Comparison of ENCODE assay signal across 8 mouse cellular contexts in genomic region chr11:119909436-119909835, GRCm38 (mm10). TPM values are rescaled to one million over a fixed set of nuclear protein-coding genes. Genes with fewer than 3 reads are reported as not detected.
DNase-seq lines count a peak whose midpoint lies in the region; ATAC-seq and TF ChIP-seq lines count a peak whose summit lies in the region.

No protein-coding gene starts in this region.

- ATAC-seq in forebrain, embryonic 11.5 days (replicated peaks; ENCODE audit: low FRiP score) = no peak
- no peak for ATAC-seq in forebrain, embryonic 16.5 days
- no peak for ATAC-seq in hindbrain, embryonic 13.5 days (ENCODE audit: low FRiP score)
- no peak for ATAC-seq in midbrain, embryonic 13.5 days
- ATAC-seq in stomach, embryonic 16.5 days (ENCODE audit: insufficient read depth, low FRiP score) = no peak

- TF ChIP-seq POLR2A in embryonic fibroblast, embryonic 13.5 days (IDR thresholded peaks at IDR 0.05; ENCODE audit: low read depth, low read length) = no peak

- H3K27ac ChIP-seq in forebrain, embryonic 11.5 days (ENCODE audit: low read depth, low read length) = no peak overlapping the region
- no peak overlapping the region for H3K27ac ChIP-seq in forebrain, embryonic 16.5 days (ENCODE audit: low read length)
- no peak overlapping the region for H3K27ac ChIP-seq in embryonic fibroblast, embryonic 13.5 days (ENCODE audit: insufficient read depth, low read length)
- H3K27ac ChIP-seq in hindbrain, embryonic 13.5 days = no peak overlapping the region
- H3K27ac ChIP-seq in midbrain, embryonic 13.5 days = no peak overlapping the region
- no peak overlapping the region for H3K27ac ChIP-seq in stomach, embryonic 16.5 days (ENCODE audit: low read length)

- intact Hi-C loops in left cerebral cortex, postnatal 25 days (cut with DNase I) = loop anchor here (1.0 to 10.0 kb wide), 3 partner anchors 82 to 605 kb away; partner anchors contain the start of genes Card14 and Eif4a3

- peak; percentile 85 for DNase-seq in forebrain, embryonic 11.5 days (ENCODE audit: low spot score)
- DNase-seq in adrenal gland, postnatal 25 days = peak; percentile 73
- peak; percentile 66 to 77 for DNase-seq in left cerebral cortex, postnatal 25 days (ENCODE audit: low spot score in 2 of 2)

- peak; percentile 91 for TF ChIP-seq CTCF in embryonic fibroblast, embryonic 13.5 days (IDR thresholded peaks at IDR 0.05; ENCODE audit: borderline replicate concordance, insufficient read depth, low read length)

- no peaks in the 10 kb centered on the region for H3K36me3 ChIP-seq in forebrain, embryonic 11.5 days (ENCODE audit: control insufficient read depth, insufficient read depth, low read length)
- H3K36me3 ChIP-seq in forebrain, embryonic 16.5 days (ENCODE audit: control insufficient read depth, insufficient read depth) = no peaks in the 10 kb centered on the region
- no peaks in the 10 kb centered on the region for H3K36me3 ChIP-seq in hindbrain, embryonic 13.5 days
- H3K36me3 ChIP-seq in midbrain, embryonic 13.5 days = no peaks in the 10 kb centered on the region
- no peaks in the 10 kb centered on the region for H3K36me3 ChIP-seq in stomach, embryonic 16.5 days (ENCODE audit: control insufficient read depth, insufficient read depth, low read length)

- H3K9ac ChIP-seq in forebrain, embryonic 11.5 days (ENCODE audit: low read length) = no peak overlapping the region
- no peak overlapping the region for H3K9ac ChIP-seq in forebrain, embryonic 16.5 days (replicated peaks; ENCODE audit: low read depth, low read length)
- H3K9ac ChIP-seq in hindbrain, embryonic 13.5 days = peak overlapping the region; percentile 19; the same call in 1 of the 2 replicates
- 0 out of 2 replicates have a peak overlapping the region, but pooled peaks have one; percentile 19 for H3K9ac ChIP-seq in midbrain, embryonic 13.5 days (replicated peaks)
- H3K9ac ChIP-seq in stomach, embryonic 16.5 days (ENCODE audit: low read length) = peak overlapping the region; percentile 57; the same call in 1 of the 2 replicates

- no peaks in the 10 kb centered on the region for H3K27me3 ChIP-seq in forebrain, embryonic 11.5 days (ENCODE audit: control insufficient read depth, insufficient read depth, low read length)
- H3K27me3 ChIP-seq in forebrain, embryonic 16.5 days (replicated peaks; ENCODE audit: control insufficient read depth, insufficient read depth, low read length) = no peaks in the 10 kb centered on the region
- H3K27me3 ChIP-seq in hindbrain, embryonic 13.5 days = peaks cover 30% of the 10 kb centered on the region
- peaks cover 13% of the 10 kb centered on the region; the same call in 1 of the 2 replicates for H3K27me3 ChIP-seq in midbrain, embryonic 13.5 days
- no peaks in the 10 kb centered on the region for H3K27me3 ChIP-seq in stomach, embryonic 16.5 days (ENCODE audit: control insufficient read depth, insufficient read depth, low read length)

- peaks cover 6% of the 10 kb centered on the region for H3K4me1 ChIP-seq in forebrain, embryonic 11.5 days (replicated peaks; ENCODE audit: control insufficient read depth, insufficient read depth, low read length)
- H3K4me1 ChIP-seq in forebrain, embryonic 16.5 days (replicated peaks; ENCODE audit: control insufficient read depth, insufficient read depth, low read length) = peaks cover 19% of the 10 kb centered on the region
- no peaks in the 10 kb centered on the region for H3K4me1 ChIP-seq in embryonic fibroblast, embryonic 13.5 days (ENCODE audit: control insufficient read depth, insufficient read depth, low read length)
- H3K4me1 ChIP-seq in hindbrain, embryonic 13.5 days (replicated peaks) = peaks cover 18% of the 10 kb centered on the region
- H3K4me1 ChIP-seq in midbrain, embryonic 13.5 days (replicated peaks) = peaks cover 26% of the 10 kb centered on the region
- peaks cover 7% of the 10 kb centered on the region; the same call in 1 of the 2 replicates for H3K4me1 ChIP-seq in stomach, embryonic 16.5 days (ENCODE audit: control insufficient read depth, insufficient read depth, low read length)

- H3K4me2 ChIP-seq in forebrain, embryonic 11.5 days (ENCODE audit: low read depth, low read length, severe bottlenecking) = no peak overlapping the region
- no peak overlapping the region for H3K4me2 ChIP-seq in forebrain, embryonic 16.5 days (ENCODE audit: low read length)
- H3K4me2 ChIP-seq in hindbrain, embryonic 13.5 days = no peak overlapping the region
- no peak overlapping the region; the same call in 1 of the 2 replicates for H3K4me2 ChIP-seq in midbrain, embryonic 13.5 days (replicated peaks)
- no peak overlapping the region for H3K4me2 ChIP-seq in stomach, embryonic 16.5 days (ENCODE audit: low read depth, low read length)

- no peaks in the 10 kb centered on the region for H3K9me3 ChIP-seq in forebrain, embryonic 11.5 days (ENCODE audit: control insufficient read depth, low read length)
- no peaks in the 10 kb centered on the region for H3K9me3 ChIP-seq in forebrain, embryonic 16.5 days (ENCODE audit: control insufficient read depth, low read length)
- no peaks in the 10 kb centered on the region for H3K9me3 ChIP-seq in hindbrain, embryonic 13.5 days
- no peaks in the 10 kb centered on the region for H3K9me3 ChIP-seq in midbrain, embryonic 13.5 days
- H3K9me3 ChIP-seq in stomach, embryonic 16.5 days (replicated peaks; ENCODE audit: control insufficient read depth, low read length) = no peaks in the 10 kb centered on the region

- WGBS in forebrain, embryonic 11.5 days = 3% methylated on average over 5 of the region's 5 CpGs
- WGBS in forebrain, embryonic 16.5 days = 0% methylated on average over 5 of the region's 5 CpGs
- 0% methylated on average over 5 of the region's 5 CpGs for WGBS in hindbrain, embryonic 13.5 days
- WGBS in midbrain, embryonic 13.5 days = 1% methylated on average over 5 of the region's 5 CpGs
- 0% methylated on average over 5 of the region's 5 CpGs for WGBS in stomach, embryonic 16.5 days

- H3K4me3 ChIP-seq in forebrain, embryonic 11.5 days (ENCODE audit: low read depth, low read length) = no peak overlapping the region
- H3K4me3 ChIP-seq in forebrain, embryonic 16.5 days (replicated peaks; ENCODE audit: low read length) = no peak overlapping the region
- H3K4me3 ChIP-seq in embryonic fibroblast, embryonic 13.5 days (ENCODE audit: insufficient read depth, low read length) = no peak overlapping the region
- no peak overlapping the region for H3K4me3 ChIP-seq in hindbrain, embryonic 13.5 days
- no peak overlapping the region for H3K4me3 ChIP-seq in midbrain, embryonic 13.5 days (replicated peaks)
- H3K4me3 ChIP-seq in stomach, embryonic 16.5 days (replicated peaks; ENCODE audit: low read length) = no peak overlapping the region

RNA-seq across cellular contexts. Expression of gene Chmp6, which starts 3.8 kb away (rescaled TPM):
- polyA plus RNA-seq in forebrain, embryonic 11.5 days (2014; fragmentation: Nextera tagmentation; extraction: Ambion mirVana) = 104 and 107 TPM in 2 replicates
- 83.4 and 96.5 TPM in 2 replicates for polyA plus RNA-seq in forebrain, embryonic 16.5 days (2015; fragmentation: Nextera tagmentation; extraction: Ambion mirVana)
- total RNA-seq in adrenal gland, postnatal 25 days (2021) = 33.9 and 43.4 TPM in 2 replicates
- 29.5 and 30.3 TPM in 2 replicates for polyA plus RNA-seq in embryonic fibroblast, embryonic 13.5 days (2011; ENCODE audit: insufficient read length, low read depth, missing spikeins)
- 100 and 103 TPM in 2 replicates for polyA plus RNA-seq in hindbrain, embryonic 13.5 days (2015; fragmentation: Nextera tagmentation; extraction: Ambion mirVana)
- total RNA-seq in left cerebral cortex, postnatal 25 days (2021) = 10 to 100 TPM; 44.8 to 47.8 TPM
- 107 and 112 TPM in 2 replicates for polyA plus RNA-seq in midbrain, embryonic 13.5 days (2015; fragmentation: Nextera tagmentation; extraction: Ambion mirVana)
- polyA plus RNA-seq in stomach, embryonic 16.5 days (2015; fragmentation: Nextera tagmentation; extraction: Ambion mirVana) = 80.1 and 82.0 TPM in 2 replicates

RNA-seq across cellular contexts. Expression of gene Baiap2, which starts 33.1 kb away (rescaled TPM):
- polyA plus RNA-seq in forebrain, embryonic 11.5 days (2014; fragmentation: Nextera tagmentation; extraction: Ambion mirVana) = 10.4 and 12.1 TPM in 2 replicates
- 36.5 and 38.7 TPM in 2 replicates for polyA plus RNA-seq in forebrain, embryonic 16.5 days (2015; fragmentation: Nextera tagmentation; extraction: Ambion mirVana)
- total RNA-seq in adrenal gland, postnatal 25 days (2021) = 12.0 and 17.0 TPM in 2 replicates
- 27.4 and 29.5 TPM in 2 replicates for polyA plus RNA-seq in embryonic fibroblast, embryonic 13.5 days (2011; ENCODE audit: insufficient read length, low read depth, missing spikeins)
- polyA plus RNA-seq in hindbrain, embryonic 13.5 days (2015; fragmentation: Nextera tagmentation; extraction: Ambion mirVana) = 10.0 and 12.3 TPM in 2 replicates
- total RNA-seq in left cerebral cortex, postnatal 25 days (2021) = 100 to 1,000 TPM; 259 to 273 TPM
- 9.2 and 10.0 TPM in 2 replicates for polyA plus RNA-seq in midbrain, embryonic 13.5 days (2015; fragmentation: Nextera tagmentation; extraction: Ambion mirVana)
- 41.4 and 52.6 TPM in 2 replicates for polyA plus RNA-seq in stomach, embryonic 16.5 days (2015; fragmentation: Nextera tagmentation; extraction: Ambion mirVana)

Comparison
In these comparisons a context has a peak if more than half of its experiments do, and no peak if none do; other contexts are left out.
1. H3K9ac ChIP-seq: peak in hindbrain, embryonic 13.5 days (single experiment), midbrain, embryonic 13.5 days (single experiment) and stomach, embryonic 16.5 days (single experiment); none in forebrain, embryonic 11.5 days (single experiment) and forebrain, embryonic 16.5 days (single experiment).
2. Peak in every context shown above with its lines, with median percentiles within 50 percentile points of each other: DNase-seq.